Mouse (Mus musculus): ENCODE results near the gene Hikeshi. TPM values are rescaled to one million over a fixed set of nuclear protein-coding genes. Genes with fewer than 3 reads are reported as not detected.

Gene Hikeshi
- total RNA-seq, 2 experiments from 2014 or later: 59.1 to 61.9 TPM

- intact Hi-C loops (cut with DNase I): no loop called here
- no peak for DNase-seq
Observed at GRCm38 (mm10) chr7:89916711-89917110, 24.3 kb downstream of the Hikeshi start.

GRCm38 (mm10) chr7:89913432-89914158 lies 27.4 kb downstream of the Hikeshi start:
- DNase-seq: peak in 1 of 2 experiments; percentile 6
- intact Hi-C loops (cut with DNase I): no loop called here

- no peak for DNase-seq
- intact Hi-C loops (cut with DNase I): no loop called here
Observed at GRCm38 (mm10) chr7:89912356-89912755, 28.6 kb downstream of the Hikeshi start.

- intact Hi-C loops (cut with DNase I): loop anchor here (1.0 kb wide), 1 partner anchor 409 kb away; no protein-coding TSS in a partner anchor
- DNase-seq: peak in 1 of 2 experiments; percentile 5
Observed at GRCm38 (mm10) chr7:89909711-89910110, 31.3 kb downstream of the Hikeshi start.

- DNase-seq: no peak
- intact Hi-C loops (cut with DNase I): loop anchor here (1.0 kb wide), 1 partner anchor 409 kb away; no protein-coding TSS in a partner anchor
Observed at GRCm38 (mm10) chr7:89908899-89909621, 31.9 kb downstream of the Hikeshi start.

- peak in 1 of 2 experiments; percentile 5 for DNase-seq
- intact Hi-C loops (cut with DNase I): no loop called here
Observed at GRCm38 (mm10) chr7:89908421-89908820, 32.6 kb downstream of the Hikeshi start.

GRCm38 (mm10) chr7:89907950-89908349 lies 33.1 kb downstream of the Hikeshi start:
- DNase-seq: peak; percentile 79 to 89
- intact Hi-C loops (cut with DNase I): no loop called here

GRCm38 (mm10) chr7:89903442-89904343 lies 37.3 kb downstream of the Hikeshi start, which contains the start of gene Ccdc81:
Gene Ccdc81 (minus strand): TSS chr7:89903629.
- peak in 1 of 2 experiments; percentile 8 for DNase-seq
- intact Hi-C loops (cut with DNase I): no loop called here

- intact Hi-C loops (cut with DNase I): no loop called here
- no peak for DNase-seq
Observed at GRCm38 (mm10) chr7:89903007-89903406, 38.0 kb downstream of the Hikeshi start.

GRCm38 (mm10) chr7:89891856-89892255 lies 49.1 kb downstream of the Hikeshi start:
- intact Hi-C loops (cut with DNase I): no loop called here
- DNase-seq: peak in 1 of 2 experiments; percentile 35

GRCm38 (mm10) chr7:89891412-89891811 lies 49.6 kb downstream of the Hikeshi start:
- no peak for DNase-seq
- intact Hi-C loops (cut with DNase I): no loop called here

- DNase-seq: no peak
- intact Hi-C loops (cut with DNase I): no loop called here
Observed at GRCm38 (mm10) chr7:89884551-89884950, 56.5 kb downstream of the Hikeshi start.

GRCm38 (mm10) chr7:89879686-89880085 lies 61.3 kb downstream of the Hikeshi start:
- peak; percentile 31 to 38 for DNase-seq
- intact Hi-C loops (cut with DNase I): no loop called here

Other genes starting within 250 kb of the Hikeshi start
- not detected for gene Ccdc81, start 37.6 kb downstream of the Hikeshi start, total RNA-seq (2021)
- 10 to 100 TPM; 26.6 to 30.3 TPM for gene Eed, start 39.8 kb upstream of the Hikeshi start, total RNA-seq (2021)
- 100 to 1,000 TPM; 218 to 284 TPM for gene Picalm, start 189.0 kb upstream of the Hikeshi start, total RNA-seq (2021)

Data from heart, postnatal 10 days (tissue).